Comparison of ENCODE assay signal across 8 mouse cellular contexts in genomic region chr3:32396794-32397460, GRCm38 (mm10). TPM values are rescaled to one million over a fixed set of nuclear protein-coding genes. Genes with fewer than 3 reads are reported as not detected.
DNase-seq lines count a peak whose midpoint lies in the region; ATAC-seq lines count a peak whose summit lies in the region.

No protein-coding gene starts in this region.

- peak; percentile 99 for DNase-seq in CD4-positive, CD25-positive, alpha-beta regulatory T cell, adult 2 months (ENCODE audit: low read depth, low spot score)
- DNase-seq in fat pad, adult 2 months (ENCODE audit: extremely low read depth, low read depth, low spot score), result peak; percentile 73
- peak; percentile 98 for DNase-seq in kidney, postnatal 10 days
- peak; percentile 97 for DNase-seq in natural killer cell, adult 2 months (ENCODE audit: low spot score in 2 of 2)

- no peaks in the 10 kb centered on the region for H3K9me3 ChIP-seq in heart, embryonic 13.5 days
- H3K9me3 ChIP-seq in liver, embryonic 12.5 days (replicated peaks), result no peaks in the 10 kb centered on the region
- no peaks in the 10 kb centered on the region for H3K9me3 ChIP-seq in stomach, embryonic 15.5 days

- ATAC-seq in heart, embryonic 13.5 days (ENCODE audit: extremely low read depth, insufficient number of reproducible peaks, low FRiP score, low TSS enrichment), result peak; percentile 86
- ATAC-seq in liver, embryonic 12.5 days, result peak; percentile 97
- peak; percentile 98 for ATAC-seq in stomach, embryonic 15.5 days (ENCODE audit: insufficient read depth, low FRiP score, low read depth)

- no peaks in the 10 kb centered on the region for H3K36me3 ChIP-seq in heart, embryonic 13.5 days
- no peaks in the 10 kb centered on the region for H3K36me3 ChIP-seq in liver, embryonic 12.5 days
- H3K36me3 ChIP-seq in stomach, embryonic 15.5 days, result no peaks in the 10 kb centered on the region

- WGBS in heart, embryonic 13.5 days, result under 1% methylated on average over 65 of the region's 77 CpGs
- WGBS in liver, embryonic 12.5 days (ENCODE audit: insufficient replicate concordance), result under 1% methylated on average over 58 of the region's 77 CpGs
- under 1% methylated on average over 53 of the region's 77 CpGs for WGBS in stomach, embryonic 15.5 days

- peaks cover 13% of the 10 kb centered on the region for H3K4me1 ChIP-seq in brown adipose tissue, adult 24 weeks (ENCODE audit: control insufficient read depth, insufficient read depth, insufficient read length, low read length)
- peaks cover 37% of the 10 kb centered on the region for H3K4me1 ChIP-seq in heart, embryonic 13.5 days
- peaks cover 42% of the 10 kb centered on the region for H3K4me1 ChIP-seq in liver, embryonic 12.5 days
- H3K4me1 ChIP-seq in stomach, embryonic 15.5 days, result peaks cover 26% of the 10 kb centered on the region; the same call in 1 of the 2 replicates

- H3K4me3 ChIP-seq in brown adipose tissue, adult 24 weeks (ENCODE audit: insufficient read depth, low read depth, low read length), result peak overlapping the region; percentile 88
- H3K4me3 ChIP-seq in heart, embryonic 13.5 days, result peak overlapping the region; percentile 78
- peak overlapping the region; percentile 87 for H3K4me3 ChIP-seq in liver, embryonic 12.5 days
- H3K4me3 ChIP-seq in stomach, embryonic 15.5 days (replicated peaks), result peak overlapping the region; percentile 72

- H3K27me3 ChIP-seq in heart, embryonic 13.5 days (replicated peaks), result no peaks in the 10 kb centered on the region
- H3K27me3 ChIP-seq in liver, embryonic 12.5 days (replicated peaks), result no peaks in the 10 kb centered on the region; the same call in 1 of the 2 replicates
- H3K27me3 ChIP-seq in stomach, embryonic 15.5 days (replicated peaks), result no peaks in the 10 kb centered on the region

- H3K4me2 ChIP-seq in heart, embryonic 13.5 days, result peak overlapping the region; percentile 76
- H3K4me2 ChIP-seq in liver, embryonic 12.5 days, result peak overlapping the region; percentile 84
- H3K4me2 ChIP-seq in stomach, embryonic 15.5 days, result peak overlapping the region; percentile 82

- H3K9ac ChIP-seq in heart, embryonic 13.5 days, result peak overlapping the region; percentile 98
- H3K9ac ChIP-seq in liver, embryonic 12.5 days, result peak overlapping the region; percentile 93
- H3K9ac ChIP-seq in stomach, embryonic 15.5 days, result peak overlapping the region; percentile 88

- peak overlapping the region; percentile 86 for H3K27ac ChIP-seq in brown adipose tissue, adult 24 weeks (replicated peaks; ENCODE audit: low read depth, low read length)
- peak overlapping the region; percentile 98 for H3K27ac ChIP-seq in heart, embryonic 13.5 days (replicated peaks)
- H3K27ac ChIP-seq in liver, embryonic 12.5 days, result peak overlapping the region; percentile 99
- H3K27ac ChIP-seq in stomach, embryonic 15.5 days, result peak overlapping the region; percentile 95

RNA-seq across cellular contexts. Expression of gene Pik3ca, which starts 0.5 kb away (rescaled TPM):
- 14.3 and 17.7 TPM in 2 replicates for polyA plus RNA-seq in brown adipose tissue, adult 24 weeks (2012; ENCODE audit: insufficient read depth, insufficient read length, missing spikeins)
- polyA plus RNA-seq in heart, embryonic 13.5 days (2015; fragmentation: Nextera tagmentation; extraction: Ambion mirVana), result 5.2 and 7.4 TPM in 2 replicates
- 4.6 and 5.6 TPM in 2 replicates for polyA plus RNA-seq in liver, embryonic 12.5 days (2016; fragmentation: Nextera tagmentation; extraction: Ambion mirVana)
- 8.7 and 10.7 TPM in 2 replicates for polyA plus RNA-seq in stomach, embryonic 15.5 days (2015; fragmentation: Nextera tagmentation; extraction: Ambion mirVana)

RNA-seq across cellular contexts. Expression of gene Zmat3, which starts 31.1 kb away (rescaled TPM):
- 2.9 and 3.5 TPM in 2 replicates for polyA plus RNA-seq in brown adipose tissue, adult 24 weeks (2012; ENCODE audit: insufficient read depth, insufficient read length, missing spikeins)
- 3.3 and 3.9 TPM in 2 replicates for polyA plus RNA-seq in heart, embryonic 13.5 days (2015; fragmentation: Nextera tagmentation; extraction: Ambion mirVana)
- 0.82 and 0.91 TPM in 2 replicates for polyA plus RNA-seq in liver, embryonic 12.5 days (2016; fragmentation: Nextera tagmentation; extraction: Ambion mirVana)
- polyA plus RNA-seq in stomach, embryonic 15.5 days (2015; fragmentation: Nextera tagmentation; extraction: Ambion mirVana), result 5.8 and 6.1 TPM in 2 replicates

Comparison
In these comparisons a context has a peak if more than half of its experiments do, and no peak if none do; other contexts are left out.
1. Peak in every context shown above with its lines: DNase-seq, ATAC-seq, H3K4me3 ChIP-seq and H3K27ac ChIP-seq.